Mouse (Mus musculus): ENCODE measurements around the gene Spry2. TPM values are rescaled to one million over a fixed set of nuclear protein-coding genes. Genes with fewer than 3 reads are reported as not detected.

The Spry2 gene
- total and polyA plus RNA-seq, 3 experiments = 0.21 TPM; not detected in 2

- H3K27ac ChIP-seq (ENCODE audit: insufficient read depth, low read depth) = no peak overlapping the region
- dilution Hi-C loops (cut with MboI; ENCODE audit: extremely low pct_ligation_motif_present, extremely low pct_unique_long_range_greater_than_20kb, low sequenced_read_pairs) = no loop called here
Observed at GRCm38 (mm10) chr14:105921217-105921695, 24.6 kb upstream of the Spry2 start.

DNA sequence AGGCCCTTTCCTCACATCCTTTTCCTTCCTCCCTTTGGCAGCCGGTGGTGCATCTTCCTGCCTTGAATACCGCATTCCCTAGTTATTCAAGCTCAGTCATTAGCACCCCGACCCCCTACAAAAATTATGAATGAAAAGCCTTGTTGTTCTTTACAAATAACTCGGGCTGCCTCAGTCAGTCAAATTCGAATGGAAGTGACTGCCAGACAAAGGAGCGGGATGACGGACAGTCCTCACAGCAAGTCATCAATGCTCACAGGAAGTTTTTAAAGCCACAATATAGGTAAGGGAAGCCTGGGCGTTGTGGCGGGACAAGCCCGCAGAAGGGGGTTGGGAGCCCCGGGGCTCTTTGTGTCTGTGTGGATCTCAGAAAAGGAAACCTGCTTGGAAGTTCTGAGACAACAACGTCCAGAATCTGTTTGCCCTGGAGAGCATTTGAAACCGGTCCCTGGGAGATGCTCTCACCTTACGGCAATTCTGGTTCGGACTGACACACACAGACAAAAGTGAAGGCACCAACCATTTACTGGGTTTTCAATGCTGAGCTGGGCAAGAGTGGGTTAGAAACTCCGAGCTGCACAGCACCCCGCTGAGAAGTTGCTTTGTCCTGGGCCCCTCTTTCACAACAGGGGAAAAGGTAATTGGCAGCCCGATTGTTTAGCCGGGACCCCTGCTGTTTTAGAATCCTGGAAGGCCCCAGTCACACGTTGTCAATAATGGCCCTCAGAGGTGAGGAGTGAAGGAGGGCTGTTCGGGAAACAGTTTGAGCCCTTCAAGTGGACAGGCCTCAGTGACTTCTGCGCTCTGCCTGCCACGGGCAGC lies 24.0 kb upstream of the Spry2 start:
- in situ Hi-C loops (cut with MboI; ENCODE audit: low pct_ligation_motif_present, low pct_unique_long_range_greater_than_20kb, low sequenced_read_pairs) (no loop called here), dilution Hi-C loops (cut with MboI; ENCODE audit: extremely low pct_ligation_motif_present, extremely low pct_unique_long_range_greater_than_20kb, low sequenced_read_pairs) (no loop called here)
- Histone ChIP-seq H3K9me3 (replicated peaks; ENCODE audit: low read length) (peaks cover 20% of the 10 kb centered on the region), H3K27me3 (replicated peaks) (no peaks in the 10 kb centered on the region), H3K4me2 (ENCODE audit: insufficient read depth, low read depth, poor library complexity, severe bottlenecking) (no peak overlapping the region), H3K79me2 (replicated peaks; ENCODE audit: control insufficient read depth, extremely low read depth, insufficient read depth, poor library complexity, severe bottlenecking) (no peaks in the 10 kb centered on the region), H3K9ac (ENCODE audit: insufficient read depth, low read depth) (no peak overlapping the region), H3K4me3 (replicated peaks in 1 of 3; ENCODE audit: low read depth in 2 of 3, low read length in 2 of 3, poor library complexity in 1 of 3) (no peak overlapping the region), H3K27ac (ENCODE audit: insufficient read depth, low read depth) (no peak overlapping the region), H3K4me1 (ENCODE audit: control insufficient read depth in 1 of 2, insufficient read depth in 2 of 2) (peaks cover 0 to 7% of the 10 kb centered on the region in 2 experiments; a peak in 1 of 4 replicates), H3K36me3 (replicated peaks in 1 of 2; ENCODE audit: control insufficient read depth in 1 of 2, insufficient read depth in 1 of 2, low read length in 1 of 2) (no peaks in the 10 kb centered on the region)
- TF ChIP-seq IRF4 (IDR thresholded peaks at IDR 0.05; ENCODE audit: low read depth, low read length) = no peak
- TF ChIP-seq ETS1 (conservative IDR thresholded peaks at IDR 0.05; ENCODE audit: low read depth, low read length) = no peak
- no peak for TF ChIP-seq ZMIZ1 (IDR thresholded peaks at IDR 0.05; ENCODE audit: low read depth, low read length)
- TF ChIP-seq TBP (conservative IDR thresholded peaks at IDR 0.05; ENCODE audit: low read depth, low read length) = no peak
- no peak for TF ChIP-seq GABPA (IDR thresholded peaks at IDR 0.05; ENCODE audit: insufficient replicate concordance, low read depth, low read length)
- no peak for TF ChIP-seq RAD21 (IDR thresholded peaks at IDR 0.05; ENCODE audit: low read depth, low read length)
- no peak for TF ChIP-seq PAX5 (IDR thresholded peaks at IDR 0.05; ENCODE audit: low read length)
- TF ChIP-seq MAZ (IDR thresholded peaks at IDR 0.05; ENCODE audit: low read depth, low read length) = no peak
- TF ChIP-seq MXI1 (IDR thresholded peaks at IDR 0.05; ENCODE audit: low read depth, low read length) = no peak
- no peak for TF ChIP-seq UBTF (IDR thresholded peaks at IDR 0.05; ENCODE audit: low read depth, low read length)
- TF ChIP-seq TCF12 (IDR thresholded peaks at IDR 0.05; ENCODE audit: low read depth, low read length) = no peak
- TF ChIP-seq POLR2AphosphoS2 (IDR thresholded peaks at IDR 0.05; ENCODE audit: low read depth, low read length) = no peak
- no peak for TF ChIP-seq EP300 (IDR thresholded peaks at IDR 0.05; ENCODE audit: low read length)
- no peak for TF ChIP-seq NRF1 (IDR thresholded peaks at IDR 0.05; ENCODE audit: low read depth, low read length)
- no peak for TF ChIP-seq KAT2A (IDR thresholded peaks at IDR 0.05; ENCODE audit: insufficient replicate concordance, low read length)
- no peak for TF ChIP-seq CHD1 (IDR thresholded peaks at IDR 0.05; ENCODE audit: low read depth, low read length)
- no peak for TF ChIP-seq HCFC1 (IDR thresholded peaks at IDR 0.05; ENCODE audit: low read depth, low read length)
- TF ChIP-seq POLR2A (IDR thresholded peaks at IDR 0.05; ENCODE audit: low read depth, low read length) = no peak
- no peak for TF ChIP-seq ELF1 (IDR thresholded peaks at IDR 0.05; ENCODE audit: low read depth, low read length)
- no peak for DNase-seq (ENCODE audit: extremely low read depth)

More at GRCm38 (mm10) chr14:105921217-105921695, 24.6 kb upstream of the Spry2 start:
- Histone ChIP-seq H3K4me3 (replicated peaks in 1 of 3; ENCODE audit: low read depth in 2 of 3, low read length in 2 of 3, poor library complexity in 1 of 3) (no peak overlapping the region), H3K4me2 (ENCODE audit: insufficient read depth, low read depth, poor library complexity, severe bottlenecking) (no peak overlapping the region), H3K9me3 (replicated peaks; ENCODE audit: low read length) (peaks cover 20% of the 10 kb centered on the region), H3K4me1 (ENCODE audit: control insufficient read depth in 1 of 2, insufficient read depth in 2 of 2) (peaks cover 0 to 7% of the 10 kb centered on the region in 2 experiments; a peak in 1 of 4 replicates), H3K9ac (ENCODE audit: insufficient read depth, low read depth) (no peak overlapping the region), H3K79me2 (replicated peaks; ENCODE audit: control insufficient read depth, extremely low read depth, insufficient read depth, poor library complexity, severe bottlenecking) (no peaks in the 10 kb centered on the region), H3K27me3 (replicated peaks) (no peaks in the 10 kb centered on the region), H3K36me3 (replicated peaks in 1 of 2; ENCODE audit: control insufficient read depth in 1 of 2, insufficient read depth in 1 of 2, low read length in 1 of 2) (no peaks in the 10 kb centered on the region)
- no peak for DNase-seq (ENCODE audit: extremely low read depth)
- in situ Hi-C loops (cut with MboI; ENCODE audit: low pct_ligation_motif_present, low pct_unique_long_range_greater_than_20kb, low sequenced_read_pairs) = no loop called here
- no peak for TF ChIP-seq MEF2A (IDR thresholded peaks at IDR 0.05; ENCODE audit: borderline replicate concordance, low read depth, low read length)
- TF ChIP-seq ZNF384 (IDR thresholded peaks at IDR 0.05; ENCODE audit: low read depth, low read length) = no peak
- TF ChIP-seq UBTF (IDR thresholded peaks at IDR 0.05; ENCODE audit: low read depth, low read length) = no peak
- TF ChIP-seq MYC (IDR thresholded peaks at IDR 0.05; ENCODE audit: low read depth, low read length) = no peak
- TF ChIP-seq SIN3A (IDR thresholded peaks at IDR 0.05; ENCODE audit: low read length) = no peak
- TF ChIP-seq ZMIZ1 (IDR thresholded peaks at IDR 0.05; ENCODE audit: low read depth, low read length) = no peak
- no peak for TF ChIP-seq ZC3H11A (IDR thresholded peaks at IDR 0.05; ENCODE audit: low read depth, low read length)

Data from CH12.LX (cell line).